Mouse (Mus musculus) inflammation-experienced regulatory T-cells, adult 16 weeks (primary cell): ENCODE measurements around the gene Slu7. TPM values are rescaled to one million over a fixed set of nuclear protein-coding genes. Genes with fewer than 3 reads are reported as not detected.

Source experiments
- polyA plus RNA-seq: library from polyadenylated mRNA; unstranded; fragments of 100-300 nt; shearing (Covaris generic); gene quantifications from one replicate; pipeline ENCODE4 v1.2.1, GENCODE M21; 2017

Gene Slu7
- polyA plus RNA-seq = 117 TPM

GRCm38 (mm10) chr11:43433254-43434023 lies at the start of gene Slu7:
Slu7 (plus strand) TSS chr11:43433744.

GRCm38 (mm10) chr11:43425824-43426413 lies 7.6 kb upstream of the Slu7 start, which contains the start of gene Pttg1:
Pttg1 (minus strand) TSS chr11:43426251.

GRCm38 (mm10) chr11:43474225-43474774 lies 40.8 kb downstream of the Slu7 start, which contains the start of gene C1qtnf2:
C1qtnf2 (plus strand) TSS chr11:43474276.

Other genes with a start within 250 kb of the Slu7 start
- 185 TPM for gene Pttg1, start 7.5 kb upstream of the Slu7 start, polyA plus RNA-seq
- gene C1qtnf2, start 40.5 kb downstream of the Slu7 start, polyA plus RNA-seq = not detected
- not detected for gene Ccnjl, start 95.0 kb downstream of the Slu7 start, polyA plus RNA-seq
- not detected for gene 4933415A04Rik, start 153.3 kb downstream of the Slu7 start, polyA plus RNA-seq
- not detected for gene Fabp6, start 167.8 kb downstream of the Slu7 start, polyA plus RNA-seq
- 12.0 TPM for gene Pwwp2a, start 248.3 kb downstream of the Slu7 start, polyA plus RNA-seq